Mouse (Mus musculus) left cerebral cortex, postnatal 10 days (tissue): ENCODE measurements around the gene Knstrn. TPM values are rescaled to one million over a fixed set of nuclear protein-coding genes. Genes with fewer than 3 reads are reported as not detected.
A peak's percentile ranks its signal among the peaks of the same experiment; 100 is the strongest.

Source experiments
- DNase-seq, 2 experiments: peaks; one replicate each; pipeline ENCODE4 v3.0.0; 2021 to 2022; ENCODE audit warnings: low spot score in 2 of 2, mixed read lengths in 1 of 2; ENCODE audit errors: extremely low spot score in 1 of 2
- intact Hi-C: fragments of 180-260 bp; cut with DNase I; formaldehyde crosslinking; loops from one replicate; pipeline ENCODE4 v1.15.1; 2025
- total RNA-seq, 2 experiments: library from RNA; stranded (reverse); gene quantifications; 2 replicates each; pipeline ENCODE4 v1.2.3; 2021

Knstrn gene
- total RNA-seq, 2 experiments from 2014 or later: 3.3 to 3.5 TPM

DNA sequence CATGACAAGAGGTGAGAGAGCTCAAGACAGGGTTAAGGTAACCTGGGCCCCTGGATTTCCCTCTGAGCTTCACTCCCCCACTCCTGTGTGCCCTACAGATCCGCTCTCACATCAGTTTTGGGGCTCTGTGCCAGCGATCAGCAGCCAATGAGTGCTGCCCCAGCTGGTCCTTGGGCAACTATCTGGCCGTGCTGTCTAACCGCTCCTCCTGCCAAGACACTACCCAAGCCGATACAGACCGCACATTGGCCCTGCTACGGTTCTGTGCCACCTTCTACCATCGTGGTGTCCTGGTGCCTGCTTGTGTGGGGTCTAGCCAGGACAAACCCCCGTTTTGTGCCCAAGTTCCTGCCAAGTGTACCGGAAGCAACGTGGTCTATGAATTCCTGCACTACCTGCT, 24.3 kb upstream of the Knstrn start:
- intact Hi-C loops: no loop called here
- DNase-seq: no peak

DNA sequence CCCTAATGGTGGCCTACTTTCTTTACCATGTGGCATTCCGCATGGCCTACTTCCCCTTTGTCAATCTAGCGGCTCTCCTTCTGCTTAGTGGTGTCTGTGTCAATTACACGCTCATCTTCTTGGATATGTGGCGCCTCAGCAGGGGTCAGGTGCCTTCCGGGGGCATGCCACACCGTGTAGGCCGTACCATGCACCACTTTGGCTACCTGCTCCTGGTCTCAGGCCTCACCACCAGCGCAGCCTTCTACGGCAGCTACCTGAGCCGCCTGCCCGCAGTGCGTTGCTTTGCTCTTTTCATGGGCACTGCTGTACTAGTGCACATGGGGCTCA, 23.6 kb upstream of the Knstrn start:
- no peak for DNase-seq
- intact Hi-C loops: no loop called here

DNA sequence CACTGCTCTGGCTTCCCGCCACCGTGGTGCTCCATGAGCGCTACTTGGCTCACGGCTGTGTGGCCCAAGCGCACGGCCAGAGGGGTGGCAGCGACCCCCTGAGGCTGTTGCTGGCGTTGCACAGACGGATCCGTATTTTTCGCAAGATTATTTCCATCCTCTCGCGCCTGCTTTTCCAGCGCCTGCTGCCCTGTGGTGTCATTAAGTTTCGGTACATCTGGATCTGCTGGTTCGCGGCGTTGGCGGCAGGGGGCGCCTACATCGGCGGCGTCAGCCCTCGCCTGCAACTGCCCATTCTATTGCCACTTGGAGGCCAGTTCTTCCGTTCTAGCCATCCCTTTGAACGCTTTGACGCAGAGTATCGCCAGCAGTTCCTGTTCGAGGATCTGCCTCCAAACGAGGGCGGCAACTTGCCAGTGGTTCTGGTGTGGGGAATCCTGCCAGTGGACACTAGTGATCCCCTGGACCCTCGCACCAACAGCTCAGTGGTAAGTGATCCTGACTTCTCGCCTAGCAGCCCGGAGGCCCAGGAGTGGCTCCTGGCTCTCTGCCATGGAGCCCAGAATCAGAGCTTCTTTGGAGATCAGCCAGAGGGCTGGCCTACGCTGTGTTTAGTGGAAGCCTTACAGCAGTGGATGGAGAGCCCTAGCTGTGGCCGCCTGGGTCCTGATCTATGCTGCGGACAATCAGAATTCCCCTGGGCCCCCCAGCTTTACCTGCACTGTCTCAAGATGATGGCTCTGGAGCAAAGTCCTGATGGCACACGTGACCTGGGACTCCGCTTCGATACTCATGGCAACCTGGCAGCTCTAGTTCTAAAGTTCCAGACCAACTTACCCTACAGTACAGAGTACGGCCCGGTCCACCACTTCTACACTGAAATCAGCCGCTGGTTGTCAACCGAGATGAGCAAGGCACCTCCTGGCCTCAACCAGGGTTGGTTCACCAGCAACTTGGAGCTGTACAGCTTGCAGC, 23.0 kb upstream of the Knstrn start:
- intact Hi-C loops: no loop called here
- DNase-seq: peak; percentile 50 to 81

DNA sequence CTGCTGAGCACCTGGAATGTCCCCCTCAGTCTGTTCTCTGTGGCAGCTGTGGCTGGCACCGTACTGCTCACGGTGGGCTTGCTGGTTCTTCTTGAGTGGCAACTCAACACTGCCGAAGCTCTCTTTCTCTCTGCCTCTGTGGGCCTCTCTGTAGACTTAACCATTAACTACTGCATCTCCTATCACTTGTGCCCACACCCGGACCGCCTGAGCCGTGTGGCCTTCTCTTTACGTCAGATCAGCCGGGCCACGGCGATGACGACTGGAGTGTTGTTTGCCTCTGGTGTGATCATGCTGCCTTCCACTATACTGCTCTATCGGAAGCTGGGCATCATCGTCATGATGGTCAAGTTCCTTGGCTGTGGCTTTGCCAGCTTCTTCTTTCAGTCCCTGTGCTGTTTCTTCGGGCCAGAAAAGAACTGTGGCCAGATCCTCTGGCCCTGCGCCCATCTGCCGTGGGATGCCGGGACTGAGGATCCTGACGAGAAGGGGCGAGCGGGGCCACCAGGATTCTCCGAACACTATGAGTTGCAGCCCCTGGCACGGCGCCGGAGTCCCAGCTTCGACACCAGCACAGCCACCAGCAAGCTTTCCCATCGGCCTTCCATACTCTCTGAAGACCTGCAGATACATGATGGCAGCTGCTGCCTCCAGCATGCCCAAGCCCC, 22.1 kb upstream of the Knstrn start:
- DNase-seq: no peak
- intact Hi-C loops: no loop called here

DNA sequence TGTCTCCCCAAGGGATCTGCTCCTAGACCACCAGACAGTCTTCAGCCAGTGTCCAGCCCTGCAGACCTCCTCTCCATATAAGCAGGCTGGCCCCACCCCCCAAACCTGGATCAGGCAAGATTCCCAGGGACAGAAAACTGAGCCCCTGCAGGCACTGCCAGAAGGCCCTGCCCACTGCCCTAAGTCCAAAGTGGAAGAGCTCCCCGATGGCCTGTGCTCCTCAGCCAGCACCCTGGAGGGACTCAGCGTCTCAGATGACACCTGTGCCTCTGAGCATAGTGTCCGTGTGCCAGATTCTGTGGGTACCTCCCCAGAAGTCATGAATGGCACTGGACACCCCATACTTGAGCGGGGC, 21.6 kb upstream of the Knstrn start:
- no peak for DNase-seq
- intact Hi-C loops: no loop called here

DNA sequence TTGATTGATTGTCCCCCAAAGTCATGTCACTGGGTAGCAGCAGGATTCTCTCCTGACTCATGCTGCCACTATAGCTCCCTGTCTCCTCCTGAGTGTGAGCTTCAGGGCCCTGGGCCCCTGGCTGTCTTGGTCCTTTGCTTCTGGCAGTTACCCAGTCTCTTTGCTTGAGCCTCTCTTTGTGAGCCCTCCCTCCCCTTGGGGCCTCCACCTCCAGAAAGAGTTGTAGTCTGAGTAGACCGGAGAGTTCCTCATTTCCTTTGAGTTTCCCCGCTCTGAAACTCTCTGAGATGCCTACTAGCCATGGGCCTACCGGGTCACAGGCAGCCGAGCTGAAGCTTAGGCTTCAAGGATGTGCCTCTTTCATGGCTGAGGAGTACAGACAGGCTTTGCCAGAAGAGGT, 20.2 kb upstream of the Knstrn start:
- intact Hi-C loops: no loop called here
- DNase-seq: no peak

DNA sequence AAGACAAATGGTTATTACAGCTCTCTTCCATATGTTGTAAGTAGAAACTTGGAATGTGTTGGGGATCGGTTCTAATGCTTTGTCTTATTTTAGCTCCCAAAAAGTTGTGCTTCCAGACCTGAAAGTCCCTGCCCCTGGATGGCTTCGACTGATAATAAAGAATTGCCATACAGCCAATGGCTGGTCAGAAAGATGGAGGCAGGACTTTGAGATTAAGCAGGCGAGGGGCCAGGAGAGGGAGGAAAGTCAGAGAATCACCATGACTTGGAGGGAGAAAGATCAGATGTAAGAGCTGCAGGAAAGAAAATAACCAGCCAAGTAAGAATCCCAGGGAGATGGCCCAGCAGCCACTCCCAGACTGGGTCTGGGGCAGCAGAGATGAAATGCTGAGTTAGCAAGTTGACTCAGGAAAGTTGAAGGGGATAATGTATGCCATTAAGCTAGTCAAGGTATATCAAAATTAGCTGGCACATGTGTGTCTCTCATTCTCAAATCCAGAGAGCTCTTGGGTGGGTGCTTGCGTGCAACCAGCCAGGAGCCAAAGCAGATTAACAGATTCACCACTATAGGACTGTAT, 11.2 kb upstream of the Knstrn start:
- intact Hi-C loops: no loop called here
- no peak for DNase-seq

DNA sequence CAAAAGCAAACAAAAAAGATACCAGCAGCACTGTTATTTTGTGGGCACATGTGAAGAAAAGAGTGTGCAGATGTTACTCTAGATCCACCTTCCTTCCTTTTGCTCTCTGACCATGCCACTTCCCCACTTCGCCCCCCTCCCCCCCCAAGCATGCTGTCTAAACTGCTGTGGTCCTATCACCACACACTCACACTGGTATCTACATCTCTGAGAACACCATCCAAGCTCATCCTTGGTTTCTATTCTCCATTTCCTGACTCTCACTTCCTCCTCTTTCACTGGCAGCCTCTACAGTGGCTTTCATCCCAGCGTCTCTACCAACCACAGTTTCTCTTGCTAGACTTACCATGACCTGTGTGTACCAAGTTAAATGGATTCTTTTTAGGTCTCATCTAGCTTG, 9.3 kb upstream of the Knstrn start:
- intact Hi-C loops: no loop called here
- no peak for DNase-seq

DNA sequence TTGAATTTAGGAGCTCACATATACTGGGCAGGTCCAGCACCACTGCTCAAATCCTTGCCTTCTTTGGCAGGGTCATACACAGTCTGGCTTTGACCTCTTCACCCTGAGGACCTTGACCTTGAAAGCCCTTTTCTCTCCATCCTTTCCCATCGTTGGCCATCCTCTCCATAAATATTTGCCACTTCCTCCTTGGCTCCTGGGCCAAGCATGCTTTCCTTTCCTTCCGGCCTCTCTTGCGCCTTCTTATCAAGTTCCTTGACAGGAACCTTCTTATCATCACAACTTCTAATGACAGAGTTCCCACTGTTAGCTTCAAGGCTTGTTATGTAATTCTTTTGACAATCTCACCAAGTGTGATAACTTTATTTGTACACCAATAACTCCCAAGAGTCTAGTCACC, 8.7 kb upstream of the Knstrn start:
- DNase-seq: no peak
- intact Hi-C loops: no loop called here

DNA sequence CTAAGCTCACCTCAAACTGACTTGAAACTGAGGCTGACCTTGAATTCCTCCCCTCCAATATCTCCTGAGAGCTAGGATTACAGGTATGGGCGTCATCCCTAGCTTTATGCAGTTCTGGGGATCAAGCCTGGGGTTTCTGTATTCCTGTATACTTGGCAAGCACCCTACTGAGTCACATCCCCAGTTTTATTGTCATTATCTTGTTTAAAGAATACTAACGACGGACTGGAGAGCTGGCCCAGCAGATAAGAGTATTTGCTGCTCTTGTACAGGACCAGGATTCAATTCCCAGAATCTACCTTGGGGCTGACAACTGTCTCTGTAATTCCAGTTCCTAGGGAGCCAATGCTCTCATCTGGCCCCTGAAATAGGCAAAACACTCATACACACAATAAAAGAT, 8.0 kb upstream of the Knstrn start:
- no peak for DNase-seq
- intact Hi-C loops: no loop called here

DNA sequence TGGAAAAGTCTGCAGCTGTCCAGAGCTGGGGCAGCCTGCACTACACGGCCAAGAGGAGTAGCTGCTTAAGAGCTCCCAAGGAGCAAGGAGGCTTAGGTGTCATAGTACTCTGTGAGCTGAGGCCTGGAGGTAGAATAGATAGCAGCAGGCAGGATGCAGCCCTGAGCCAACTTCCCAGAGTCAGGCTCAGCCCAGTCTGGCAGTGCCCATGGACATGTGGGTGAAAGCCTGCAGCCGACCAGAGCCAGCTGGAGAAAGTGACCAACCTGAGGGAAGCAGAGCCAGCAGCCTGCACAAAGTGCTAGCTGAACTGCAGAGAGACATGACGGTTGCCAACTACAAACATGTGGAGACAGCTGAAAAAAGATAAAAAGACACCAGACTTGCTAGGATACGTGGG, 6.9 kb upstream of the Knstrn start:
- no peak for DNase-seq
- intact Hi-C loops: no loop called here

DNA sequence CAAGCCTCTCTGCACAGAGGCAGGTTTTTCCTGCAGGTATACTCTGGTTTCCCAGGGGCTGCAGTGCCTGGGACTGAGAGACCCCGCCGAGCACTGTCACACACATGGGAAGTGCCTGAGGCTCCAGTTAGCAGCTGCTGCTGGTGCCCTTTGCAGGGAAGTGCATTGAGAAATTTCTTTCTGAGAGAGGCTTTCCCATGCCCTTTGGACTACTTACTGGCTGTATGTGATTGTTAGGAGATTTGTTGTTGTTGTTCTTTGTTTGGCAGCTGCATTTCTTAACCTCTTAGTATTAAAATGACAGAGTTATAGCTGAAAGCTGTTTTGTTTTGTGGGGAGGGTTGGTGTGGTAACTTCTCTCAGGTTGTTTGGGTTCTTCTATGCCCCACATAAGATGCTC, 2.9 kb upstream of the Knstrn start:
- no peak for DNase-seq
- intact Hi-C loops: no loop called here

DNA sequence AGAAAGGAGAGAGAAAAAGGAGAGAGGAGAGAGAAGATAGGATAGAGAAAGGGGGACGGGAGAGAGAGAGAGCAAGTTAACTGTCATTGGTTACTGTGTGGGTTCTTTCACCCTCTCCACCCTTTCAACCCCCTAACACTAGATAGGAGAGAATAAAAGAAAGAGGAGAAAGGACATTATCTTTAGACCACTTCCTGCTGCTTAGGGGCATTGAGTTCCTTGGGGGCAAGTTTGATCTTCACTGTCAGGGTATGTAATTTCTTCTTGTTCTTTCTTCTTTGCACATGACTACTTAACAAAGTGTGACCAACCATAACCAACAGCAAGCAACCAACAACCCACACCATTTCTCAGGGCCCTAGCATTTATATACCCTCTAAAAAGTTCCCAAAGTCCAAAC, 1.1 kb upstream of the Knstrn start:
- intact Hi-C loops: no loop called here
- no peak for DNase-seq

DNA sequence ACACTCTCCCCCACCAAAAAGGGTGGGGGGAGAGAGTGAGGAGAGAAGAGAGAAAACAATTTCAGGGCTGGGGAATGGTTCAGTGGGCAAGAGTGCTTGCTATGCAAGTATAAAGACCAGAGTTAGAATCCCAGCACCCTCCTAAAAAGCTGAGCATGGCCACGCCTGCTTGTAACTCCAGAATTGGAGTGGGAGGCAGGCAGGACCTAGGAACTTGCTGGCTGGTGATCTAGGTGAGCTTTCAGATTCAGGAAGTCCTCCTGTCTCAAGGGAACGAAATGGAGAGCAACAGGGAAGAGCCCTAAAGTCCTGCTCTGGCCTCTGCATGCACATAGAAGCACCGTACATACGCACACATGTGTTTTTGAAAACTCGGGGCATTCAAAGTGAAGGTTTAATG, 9.0 kb downstream of the Knstrn start:
- no peak for DNase-seq
- intact Hi-C loops: no loop called here

DNA sequence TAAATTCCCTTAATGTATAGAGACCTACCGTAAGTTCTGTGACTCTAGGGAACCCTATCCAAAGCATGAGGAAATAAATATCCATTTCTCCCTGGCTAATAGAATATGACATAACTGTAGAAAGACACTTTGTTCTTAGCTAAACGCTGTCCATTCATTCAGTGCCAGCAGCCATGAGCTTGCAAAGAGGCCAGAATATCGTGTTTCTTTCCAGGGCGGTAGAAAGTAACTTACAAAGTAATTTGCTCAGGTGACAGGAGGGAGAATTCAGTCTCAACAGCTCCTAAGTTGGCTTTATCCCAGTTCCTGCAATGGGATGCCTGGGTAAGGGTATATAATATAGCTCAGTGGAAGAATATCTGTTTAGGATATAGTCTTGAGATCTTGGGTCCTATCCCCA, 10.6 kb downstream of the Knstrn start:
- no peak for DNase-seq
- intact Hi-C loops: no loop called here

DNA sequence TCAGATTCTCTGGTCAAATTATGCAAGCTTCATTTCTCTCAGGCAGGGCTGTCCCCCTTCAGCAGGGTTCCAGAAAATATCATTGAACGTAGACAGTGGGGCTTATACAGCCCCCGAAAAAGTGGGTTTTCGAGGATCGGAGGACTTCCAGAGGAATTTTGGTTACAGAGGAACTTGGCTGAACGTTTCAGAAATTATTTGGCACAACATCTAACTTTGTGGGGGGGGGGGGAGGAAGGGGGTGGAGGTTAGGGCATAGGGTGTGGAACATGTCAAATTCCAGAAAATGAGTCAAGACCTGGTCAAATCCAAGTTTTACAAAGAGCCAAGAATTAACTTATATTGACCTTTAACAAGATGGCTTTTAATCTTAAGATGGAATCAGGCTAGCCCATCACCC, 15.3 kb downstream of the Knstrn start:
- intact Hi-C loops: no loop called here
- no peak for DNase-seq

DNA sequence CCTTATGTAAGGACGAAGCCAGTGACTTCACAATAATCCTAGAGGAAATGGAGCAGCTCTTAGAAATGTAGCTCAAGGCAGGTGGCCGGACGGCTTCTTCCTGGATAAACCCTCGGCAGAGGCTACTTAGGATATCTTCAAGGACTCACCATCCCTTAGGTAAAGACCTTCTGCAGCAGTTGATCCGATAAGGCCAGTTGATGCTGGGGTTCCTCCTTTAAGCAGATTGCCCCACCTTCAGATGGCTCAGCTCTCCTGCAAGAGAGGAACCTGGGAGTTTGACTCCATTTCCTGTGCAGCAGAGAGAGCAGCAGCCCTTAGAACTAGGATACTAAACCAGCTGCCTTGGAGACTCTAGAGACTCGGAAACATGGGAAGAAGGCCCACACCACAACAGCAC, 20.3 kb downstream of the Knstrn start:
- DNase-seq: no peak
- intact Hi-C loops: no loop called here

DNA sequence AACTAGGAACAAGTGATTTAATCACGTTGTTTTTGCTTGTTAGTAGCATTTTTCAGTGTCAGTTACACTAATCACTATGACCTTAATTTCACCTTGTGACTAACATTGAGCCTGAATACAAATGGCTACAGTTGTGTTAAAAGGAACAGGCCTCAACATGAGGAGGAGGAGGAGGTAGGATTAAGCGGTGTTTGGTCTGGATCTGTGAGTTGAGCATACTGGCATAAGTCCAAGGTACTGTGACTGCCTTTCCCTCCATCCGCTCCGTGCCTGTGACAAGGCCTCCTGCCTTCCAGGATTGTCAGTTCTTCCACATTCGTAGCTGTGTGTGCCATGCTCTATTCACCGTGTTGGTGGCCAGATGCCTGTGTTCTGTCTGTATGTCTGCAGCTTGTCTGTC, 21.3 kb downstream of the Knstrn start:
- no peak for DNase-seq
- intact Hi-C loops: no loop called here

DNA sequence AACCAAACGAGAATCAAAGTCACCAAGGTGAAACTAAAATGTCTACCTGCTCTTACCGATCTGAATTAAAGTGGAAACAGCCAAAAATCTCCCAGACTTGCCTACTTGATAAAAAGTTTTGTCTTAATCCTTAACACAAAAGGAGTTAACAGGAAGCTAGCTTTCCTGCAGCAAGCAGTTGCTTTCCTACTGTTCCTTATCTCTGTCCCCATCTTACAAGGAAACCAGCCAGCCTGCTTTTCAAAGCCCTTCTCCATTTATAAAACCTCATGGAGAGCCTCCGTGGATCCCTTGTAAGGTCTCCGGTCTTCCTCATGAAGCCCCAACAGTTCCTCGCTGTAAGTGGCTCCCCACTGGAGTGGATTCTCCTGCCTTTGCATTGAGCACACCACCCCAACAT, 24.5 kb downstream of the Knstrn start:
- no peak for DNase-seq
- intact Hi-C loops: no loop called here

DNA sequence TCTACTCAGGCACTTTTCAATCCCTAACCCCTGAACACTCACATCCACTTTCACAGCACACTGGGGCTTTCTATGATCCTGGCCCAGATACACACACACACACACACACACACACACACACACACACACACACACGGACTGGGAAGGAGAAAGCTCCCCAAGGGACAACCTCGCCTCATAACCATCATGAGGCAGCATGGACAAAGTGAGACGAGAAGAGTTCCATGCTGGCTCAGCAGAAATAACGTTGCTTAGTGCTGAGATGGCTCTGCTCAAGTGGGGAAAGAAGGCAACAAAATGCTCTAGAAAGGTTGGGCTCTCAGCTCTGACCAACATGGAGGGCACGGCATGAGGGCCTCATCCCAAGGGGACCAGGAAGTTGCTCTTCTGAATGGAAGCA, 27.4 kb downstream of the Knstrn start:
- intact Hi-C loops: no loop called here
- DNase-seq: no peak
